Mouse (Mus musculus) lung, postnatal 0 days (tissue): Measurements from ENCODE around the gene Col12a1. TPM values are rescaled to one million over a fixed set of nuclear protein-coding genes. Genes with fewer than 3 reads are reported as not detected.

Experiments used
- ATAC-seq: fragments of 200-750 bp; cut with Nextera tagmentation; 2 replicates; pipeline ENCODE4 v1.8.0; 2017; ENCODE audit warnings: moderate library complexity
- DNase-seq: peaks from one replicate; pipeline ENCODE4 v3.0.0-alpha.2; 2016; ENCODE audit warnings: low spot score
- H3K27ac ChIP-seq: fragments of 300-500 bp; sonication (generic); 2 replicates; pipeline ENCODE4 v1.5.1; 2014; ENCODE audit warnings: antibody characterized with exemption, mild to moderate bottlenecking, low read length, mixed read lengths
- H3K27me3 ChIP-seq: fragments of 300-500 bp; sonication (generic); replicated peaks from 2 replicates; pipeline ENCODE4 v1.6.1; 2014; ENCODE audit warnings: low read length, mixed read lengths; ENCODE audit not compliant: insufficient read depth
- H3K36me3 ChIP-seq: fragments of 300-500 bp; sonication (generic); 2 replicates; pipeline ENCODE4 v1.6.1; 2014; ENCODE audit warnings: low read length, mixed read lengths; ENCODE audit not compliant: insufficient read depth
- H3K4me1 ChIP-seq: fragments of 300-500 bp; sonication (generic); 2 replicates; pipeline ENCODE4 v1.6.1; 2014; ENCODE audit warnings: antibody characterized with exemption, low read depth, low read length, mixed read lengths; ENCODE audit not compliant: insufficient read depth
- H3K4me2 ChIP-seq: fragments of 300-500 bp; sonication (generic); replicated peaks from 2 replicates; pipeline ENCODE4 v1.6.1; 2014; ENCODE audit warnings: low read depth, mild to moderate bottlenecking, low read length, moderate library complexity, mixed read lengths
- H3K4me3 ChIP-seq: fragments of 300-500 bp; sonication (generic); 2 replicates; pipeline ENCODE4 v1.5.1; 2014; ENCODE audit warnings: low read depth, low read length
- H3K9ac ChIP-seq: fragments of 300-500 bp; sonication (generic); replicated peaks from 2 replicates; pipeline ENCODE4 v1.6.1; 2014; ENCODE audit warnings: low read depth, mild to moderate bottlenecking
- H3K9me3 ChIP-seq: fragments of 300-500 bp; sonication (generic); 2 replicates; pipeline ENCODE4 v1.6.1; 2016; ENCODE audit warnings: low read length, mixed read lengths
- CTCF ChIP-seq: IDR thresholded peaks from 2 replicates; pipeline ENCODE4 v1.5.1; 2016; ENCODE audit warnings: antibody characterized with exemption, mild to moderate bottlenecking
- EP300 ChIP-seq: IDR thresholded peaks from 2 replicates; pipeline ENCODE4 v1.6.1; 2016; ENCODE audit warnings: antibody characterized with exemption, mild to moderate bottlenecking, control low read depth
- WGBS: fragments of 180-500 bp; shearing (Covaris S2); extraction: QIAGEN DNeasy Blood & Tissue Kit; methylation state at CpG from one replicate; pipeline ENCODE4 v1.1.7; 2014; 5-methylcytosine and 5-hydroxymethylcytosine counted together
- polyA plus RNA-seq: library from polyadenylated mRNA; unstranded; fragments of >200 nt; fragmentation: Nextera tagmentation; extraction: Ambion mirVana; gene quantifications from 2 replicates; pipeline ENCODE4 v1.2.1, GENCODE M21; 2015

Col12a1 gene
- polyA plus RNA-seq, 1 experiment from 2014 or later, result 11.5 TPM

DNA sequence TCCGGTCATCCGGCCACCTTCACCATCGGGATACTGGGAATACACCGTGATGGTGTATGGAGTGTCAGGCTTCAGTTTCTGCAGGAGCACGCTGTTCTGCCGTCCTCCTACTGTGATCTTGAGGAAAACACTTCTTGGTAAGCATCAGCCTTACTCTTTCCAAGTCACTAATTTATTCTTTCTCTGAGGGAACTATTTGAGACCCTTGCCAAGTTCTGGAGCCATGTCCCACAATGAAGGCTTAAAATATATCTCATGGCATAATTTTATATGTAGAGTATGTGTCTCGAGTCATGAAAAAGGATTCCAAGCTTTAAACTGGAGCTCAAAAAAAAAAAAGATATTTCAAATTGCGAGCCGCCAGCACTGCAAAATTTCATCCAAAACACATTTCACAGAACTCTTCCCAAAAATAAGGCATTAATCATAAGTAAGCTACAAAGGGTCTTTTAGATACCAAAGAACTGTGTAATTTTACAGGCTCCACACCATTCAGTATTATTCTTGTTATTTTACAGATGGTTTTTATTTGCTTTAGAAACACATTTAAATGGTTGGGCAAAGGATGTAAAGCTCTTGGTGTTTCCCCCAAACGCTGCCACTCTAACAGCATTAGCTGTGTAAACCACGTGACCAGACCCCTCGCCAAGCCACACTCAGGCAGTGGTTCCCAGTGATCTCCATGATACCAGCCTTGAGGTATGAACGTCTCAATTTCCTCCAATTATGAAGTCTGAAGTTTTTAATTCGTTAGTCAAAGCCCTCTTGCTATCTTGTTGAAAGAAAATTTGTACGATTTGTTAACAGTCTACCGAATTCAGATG lies 65.1 kb downstream of the Col12a1 start:
- H3K4me1 ChIP-seq, result no peaks in the 10 kb centered on the region
- ATAC-seq (no peak), DNase-seq (no peak)
- H3K9me3 ChIP-seq, result no peaks in the 10 kb centered on the region
- H3K36me3 ChIP-seq, result no peaks in the 10 kb centered on the region
- no peak overlapping the region for H3K4me2 ChIP-seq
- TF ChIP-seq EP300, result no peak
- TF ChIP-seq CTCF, result no peak
- H3K27ac ChIP-seq, result no peak overlapping the region
- H3K9ac ChIP-seq, result no peak overlapping the region
- no peaks in the 10 kb centered on the region for H3K27me3 ChIP-seq
- H3K4me3 ChIP-seq, result no peak overlapping the region
- WGBS, result 81% methylated on average over 16 of the region's 16 CpGs

DNA sequence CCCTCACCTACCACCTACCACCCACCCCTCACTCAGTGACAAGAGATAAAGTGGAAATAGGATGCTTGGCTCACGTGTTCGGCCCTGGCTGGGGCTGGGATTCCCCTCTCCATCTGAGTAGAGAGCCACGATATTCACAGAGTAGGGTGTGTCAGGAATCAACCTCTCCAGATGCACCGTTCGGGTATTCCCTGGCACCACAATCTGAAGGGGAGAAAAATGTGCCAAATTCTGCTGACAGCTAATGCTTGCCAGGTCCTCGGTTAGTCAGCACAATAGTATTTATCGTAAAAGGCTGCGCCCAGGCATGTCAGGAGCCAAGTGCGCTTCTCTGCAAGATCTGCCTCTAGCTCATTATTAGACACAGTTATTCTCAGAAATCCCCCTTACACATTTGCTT lies 70.0 kb downstream of the Col12a1 start:
- H3K4me3 ChIP-seq, result no peak overlapping the region
- H3K27ac ChIP-seq, result no peak overlapping the region
- DNase-seq (peak; percentile 9), ATAC-seq (no peak)
- no peaks in the 10 kb centered on the region for H3K4me1 ChIP-seq
- no peaks in the 10 kb centered on the region for H3K27me3 ChIP-seq
- no peak overlapping the region for H3K4me2 ChIP-seq
- no peaks in the 10 kb centered on the region for H3K9me3 ChIP-seq
- no peak overlapping the region for H3K9ac ChIP-seq
- TF ChIP-seq EP300 (no peak), CTCF (no peak)
- no peaks in the 10 kb centered on the region for H3K36me3 ChIP-seq
- WGBS, result 74% methylated on average over 9 of the region's 9 CpGs

GRCm38 (mm10) chr9:79645757-79646156 lies 72.9 kb downstream of the Col12a1 start:
- no peak overlapping the region for H3K4me3 ChIP-seq
- no peaks in the 10 kb centered on the region for H3K27me3 ChIP-seq
- H3K36me3 ChIP-seq, result no peaks in the 10 kb centered on the region
- no peaks in the 10 kb centered on the region for H3K9me3 ChIP-seq
- no peaks in the 10 kb centered on the region for H3K4me1 ChIP-seq
- H3K27ac ChIP-seq, result no peak overlapping the region
- TF ChIP-seq EP300, result no peak
- no peak for TF ChIP-seq CTCF
- ATAC-seq, result no peak
- no peak overlapping the region for H3K4me2 ChIP-seq
- WGBS, result 52% methylated on average over 3 of the region's 3 CpGs
- peak; percentile 7 for DNase-seq
- no peak overlapping the region for H3K9ac ChIP-seq

DNA sequence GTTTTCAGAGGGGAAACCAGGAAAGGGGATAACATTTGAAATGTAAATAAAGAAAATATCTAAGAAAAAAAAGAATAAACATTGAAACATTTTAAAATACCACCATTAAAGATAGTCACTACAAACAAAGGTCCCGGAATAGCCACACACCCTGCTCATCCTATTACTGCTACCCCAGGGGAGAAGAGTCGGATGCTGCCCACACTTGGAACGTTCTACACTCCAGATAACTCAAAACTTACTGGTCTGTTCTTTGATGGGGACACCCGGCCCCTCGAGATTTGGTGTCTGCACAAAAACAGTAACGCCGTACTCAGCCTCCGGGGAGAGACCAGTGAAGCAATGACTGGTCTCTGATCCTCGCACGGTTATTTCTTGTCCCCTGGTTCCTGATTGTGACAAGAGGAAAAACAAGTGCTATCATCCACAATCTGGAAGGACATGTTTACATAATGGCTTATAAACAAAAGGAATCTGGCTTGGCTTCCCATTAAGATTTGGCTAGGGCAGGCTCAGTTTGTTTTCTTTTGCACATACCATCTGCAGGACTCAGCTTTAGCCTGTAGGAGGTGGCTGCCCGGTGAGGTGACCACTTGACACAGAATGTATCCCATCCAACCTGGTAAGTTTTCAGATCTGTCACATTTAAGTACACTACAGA lies 79.1 kb downstream of the Col12a1 start:
- Histone ChIP-seq H3K4me3 (no peak overlapping the region), H3K27me3 (no peaks in the 10 kb centered on the region), H3K4me1 (no peaks in the 10 kb centered on the region), H3K4me2 (no peak overlapping the region), H3K9me3 (no peaks in the 10 kb centered on the region), H3K27ac (no peak overlapping the region), H3K9ac (no peak overlapping the region), H3K36me3 (no peaks in the 10 kb centered on the region)
- 30% methylated on average over 11 of the region's 11 CpGs for WGBS
- ATAC-seq (peak; percentile 70), DNase-seq (peak; percentile 71)
- TF ChIP-seq CTCF (peak; percentile 49), EP300 (peak; percentile 52; the same call in 1 of the 2 replicates)

DNA sequence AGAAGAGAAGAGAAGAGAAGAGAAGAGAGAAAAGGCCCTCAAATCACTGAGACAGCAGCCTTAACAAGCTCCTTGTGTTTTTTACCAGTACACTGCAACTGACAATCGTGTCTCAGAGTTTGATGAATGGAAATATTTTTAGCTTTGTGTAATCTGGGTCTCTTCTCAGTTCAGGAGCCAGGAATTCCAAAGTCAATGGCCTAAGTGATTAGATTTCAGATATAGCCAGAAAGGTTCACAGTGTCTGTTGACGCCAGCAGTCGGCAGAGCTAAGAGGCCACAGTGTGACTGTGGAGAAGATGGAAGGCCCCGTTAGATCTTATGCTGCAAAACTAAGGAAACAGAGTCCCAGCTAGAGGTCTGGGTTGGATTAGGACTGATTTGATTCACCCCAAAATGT lies 80.8 kb downstream of the Col12a1 start:
- H3K9me3 ChIP-seq, result no peaks in the 10 kb centered on the region
- no peak overlapping the region for H3K4me3 ChIP-seq
- no peak overlapping the region for H3K4me2 ChIP-seq
- no peak for TF ChIP-seq CTCF
- TF ChIP-seq EP300, result no peak
- no peaks in the 10 kb centered on the region for H3K27me3 ChIP-seq
- H3K4me1 ChIP-seq, result no peaks in the 10 kb centered on the region
- no peak overlapping the region for H3K9ac ChIP-seq
- H3K36me3 ChIP-seq, result no peaks in the 10 kb centered on the region
- WGBS, result 19% methylated on average over 4 of the region's 4 CpGs
- H3K27ac ChIP-seq, result no peak overlapping the region
- no peak for ATAC-seq
- DNase-seq, result peak; percentile 5

- no peak overlapping the region for H3K9ac ChIP-seq
- no peak overlapping the region for H3K4me2 ChIP-seq
- H3K4me1 ChIP-seq, result no peaks in the 10 kb centered on the region
- H3K9me3 ChIP-seq, result no peaks in the 10 kb centered on the region
- H3K36me3 ChIP-seq, result no peaks in the 10 kb centered on the region
- WGBS, result 78% methylated on average over 1 of the region's 1 CpGs
- no peak overlapping the region for H3K4me3 ChIP-seq
- no peak for DNase-seq
- no peak for ATAC-seq
- no peak overlapping the region for H3K27ac ChIP-seq
- TF ChIP-seq CTCF, result no peak
- no peak for TF ChIP-seq EP300
- no peaks in the 10 kb centered on the region for H3K27me3 ChIP-seq
These were observed 84.6 kb downstream of the Col12a1 start for GRCm38 (mm10) chr9:79634076-79634475.
